Mouse (Mus musculus) thymus, postnatal 25 days (tissue): ENCODE results near the gene Fsip1.
"Not testable (repeated sequence)": the region's sequence is repeated elsewhere in the genome, so short reads cannot be mapped to it uniquely, and the experiment has no call there.

Source experiments
- DNase-seq: peaks from one replicate; pipeline ENCODE4 v3.0.0; 2022

Gene Fsip1

GRCm38 (mm10) chr2:118168225-118168624 lies 88.5 kb downstream of the Fsip1 start:
- DNase-seq: no peak

GRCm38 (mm10) chr2:118167731-118168130 lies 89.0 kb downstream of the Fsip1 start:
- no peak for DNase-seq

- DNase-seq: no peak
Measured at GRCm38 (mm10) chr2:118165691-118166090, 91.1 kb downstream of the Fsip1 start.

- DNase-seq: no peak
Measured at GRCm38 (mm10) chr2:118164137-118164536, 92.6 kb downstream of the Fsip1 start.

- DNase-seq: no peak
Measured at GRCm38 (mm10) chr2:118162486-118162885, 94.3 kb downstream of the Fsip1 start.

GRCm38 (mm10) chr2:118160991-118161390 lies 95.8 kb downstream of the Fsip1 start:
- no peak for DNase-seq

GRCm38 (mm10) chr2:118160547-118160946 lies 96.2 kb downstream of the Fsip1 start:
- DNase-seq: no peak

- no peak for DNase-seq
Measured at GRCm38 (mm10) chr2:118159126-118159525, 97.6 kb downstream of the Fsip1 start.

- no peak for DNase-seq
Measured at GRCm38 (mm10) chr2:118158095-118158494, 98.7 kb downstream of the Fsip1 start.

- no peak for DNase-seq
Measured at GRCm38 (mm10) chr2:118149855-118150563, 106.8 kb downstream of the Fsip1 start.

- DNase-seq: no peak
Measured at GRCm38 (mm10) chr2:118148321-118149142, 108.2 kb downstream of the Fsip1 start.

- not testable (repeated sequence) for DNase-seq
Measured at GRCm38 (mm10) chr2:118147749-118148148, 109.0 kb downstream of the Fsip1 start.

GRCm38 (mm10) chr2:118141651-118142050 lies 115.1 kb downstream of the Fsip1 start:
- no peak for DNase-seq

GRCm38 (mm10) chr2:118139261-118139660 lies 117.5 kb downstream of the Fsip1 start:
- no peak for DNase-seq

GRCm38 (mm10) chr2:118137776-118138175 lies 119.0 kb downstream of the Fsip1 start:
- no peak for DNase-seq

- no peak for DNase-seq
Measured at GRCm38 (mm10) chr2:118137071-118137470, 119.7 kb downstream of the Fsip1 start.

GRCm38 (mm10) chr2:118128313-118128712 lies 128.5 kb downstream of the Fsip1 start:
- DNase-seq: no peak

- no peak for DNase-seq
Measured at GRCm38 (mm10) chr2:118127516-118128288, 129.1 kb downstream of the Fsip1 start.

- no peak for DNase-seq
Measured at GRCm38 (mm10) chr2:118125943-118126470, 130.8 kb downstream of the Fsip1 start.

GRCm38 (mm10) chr2:118125211-118125939 lies 131.4 kb downstream of the Fsip1 start:
- no peak for DNase-seq

- DNase-seq: no peak
Measured at GRCm38 (mm10) chr2:118124437-118124836, 132.3 kb downstream of the Fsip1 start.

- DNase-seq: no peak
Measured at GRCm38 (mm10) chr2:118123743-118124142, 133.0 kb downstream of the Fsip1 start.
